Mouse (Mus musculus) adipocyte (in vitro differentiated cells): Measurements from ENCODE around the gene Gm10842.
A peak's percentile ranks its signal among the peaks of the same experiment; 100 is the strongest.

Experiments used
- DNase-seq: peaks from one replicate; pipeline ENCODE4 v3.0.0-alpha.2; 2016; ENCODE audit warnings: low spot score

Gm10842 gene

DNA sequence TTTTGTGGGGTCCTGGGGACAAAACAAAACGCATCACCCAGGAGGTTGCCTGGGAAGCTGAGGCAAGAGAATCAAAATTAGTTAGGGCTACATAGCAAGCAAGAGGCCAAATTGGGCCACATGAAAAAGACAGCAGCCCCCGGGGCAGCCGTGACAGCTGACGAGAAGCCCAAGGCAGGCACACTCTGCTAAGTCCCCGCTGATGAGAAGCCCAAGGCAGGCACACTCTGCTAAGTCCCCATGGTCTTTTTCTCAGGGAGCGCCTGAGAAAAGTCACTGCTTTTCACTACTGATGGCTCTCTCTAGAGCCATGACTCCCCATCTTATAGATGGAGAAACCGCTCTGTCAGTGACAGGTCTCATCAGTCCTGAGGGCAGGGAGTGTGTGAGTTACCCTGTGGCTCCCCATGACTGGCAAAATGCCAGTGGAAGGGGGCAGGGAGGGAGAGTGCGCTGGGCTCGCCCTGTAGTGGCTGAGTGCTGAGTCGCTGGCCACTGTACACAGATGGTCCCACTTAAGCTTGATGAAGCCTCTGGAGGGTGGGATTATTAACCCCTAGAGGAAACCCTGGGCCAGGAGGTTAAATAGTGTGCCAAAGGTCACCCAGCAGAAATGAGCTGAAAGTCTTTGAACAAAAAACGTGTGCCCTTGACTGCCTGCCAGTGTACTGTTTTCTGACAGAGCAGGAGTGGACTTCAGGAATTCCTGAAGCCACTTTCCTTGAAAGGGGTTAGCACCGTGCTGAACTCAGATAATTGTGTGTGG lies 6.6 kb downstream of the Gm10842 start:
- peak; percentile 20 for DNase-seq

- DNase-seq: no peak
Observed at GRCm38 (mm10) chr11:105155915-105156314, 9.2 kb downstream of the Gm10842 start.

DNA sequence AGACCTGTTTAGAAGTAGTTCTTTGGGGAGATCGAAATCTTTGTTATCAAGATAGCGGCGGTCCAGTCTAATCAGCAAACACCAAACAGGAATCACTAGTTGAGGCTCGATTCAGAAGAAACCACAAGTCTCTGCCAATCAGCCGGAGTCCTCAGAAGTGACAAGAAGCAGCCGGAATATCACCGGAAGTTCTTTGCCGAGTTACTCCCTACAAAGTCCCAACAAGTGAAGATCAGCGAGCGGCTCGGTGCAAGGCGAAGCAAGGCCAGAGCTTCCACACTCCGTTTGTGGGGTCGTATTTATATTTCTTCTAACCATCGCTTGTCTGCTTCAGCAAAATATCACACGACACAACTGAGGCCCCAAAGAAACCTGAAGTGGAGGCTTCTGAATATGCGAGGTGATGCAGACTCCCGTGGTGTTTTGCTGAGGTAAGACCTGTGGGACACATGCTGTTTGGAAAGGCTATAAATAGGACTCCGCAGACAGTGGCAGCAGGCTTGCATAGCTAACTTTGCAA lies 10.1 kb downstream of the Gm10842 start:
- no peak for DNase-seq

GRCm38 (mm10) chr11:105158047-105158446 lies 11.4 kb downstream of the Gm10842 start:
- no peak for DNase-seq

DNA sequence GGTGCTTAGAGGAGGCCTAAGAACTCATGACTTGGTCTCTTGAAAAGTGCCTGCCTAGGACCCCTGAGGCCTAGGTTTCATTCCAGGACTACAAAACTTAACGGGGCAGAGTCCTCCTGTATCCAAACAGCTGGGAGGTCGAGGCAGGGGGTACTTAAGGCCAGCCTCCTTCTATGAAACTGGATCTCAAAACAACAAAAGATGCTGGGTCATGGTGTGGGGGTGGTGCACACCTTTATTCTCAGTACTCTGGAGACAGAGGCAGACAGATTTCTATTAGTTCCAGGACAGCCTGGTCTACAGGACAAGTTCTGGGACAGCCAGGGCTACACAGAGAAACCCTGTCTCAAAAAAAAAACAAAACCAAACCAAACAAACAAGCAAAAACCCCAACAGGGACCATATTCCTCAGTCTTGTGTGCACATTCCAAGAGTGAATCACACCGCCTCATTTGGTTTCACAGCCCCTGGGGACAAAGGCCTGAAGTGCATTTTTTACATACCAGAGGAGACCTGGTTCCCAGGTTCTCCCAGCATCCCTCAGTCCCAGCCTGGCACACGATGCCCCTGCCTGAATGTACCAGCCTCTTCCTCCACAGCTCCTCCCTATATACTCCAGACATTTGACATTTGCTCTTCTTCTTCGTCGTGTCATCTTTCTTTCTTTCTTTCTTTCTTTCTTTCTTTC lies 13.1 kb downstream of the Gm10842 start:
- DNase-seq: no peak

DNA sequence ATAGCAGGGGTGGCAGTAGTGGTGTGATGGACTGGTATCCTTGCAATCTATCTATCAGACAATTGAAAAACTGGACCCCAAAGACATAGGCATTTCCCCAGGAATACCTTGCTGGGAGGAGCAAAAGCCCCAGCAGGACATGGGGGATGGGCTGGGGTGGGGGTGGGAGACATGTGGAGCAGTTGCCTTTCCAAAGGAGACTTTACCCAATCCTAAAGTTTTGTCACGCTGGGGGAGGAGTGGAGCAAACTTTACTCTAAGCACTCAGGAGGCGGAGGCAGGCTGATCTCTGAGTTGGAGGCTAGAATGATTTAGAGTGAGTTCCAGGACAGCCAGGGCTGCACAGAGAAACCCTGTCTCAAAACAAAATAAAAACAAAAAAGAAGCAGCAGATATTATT lies 14.7 kb downstream of the Gm10842 start:
- no peak for DNase-seq

GRCm38 (mm10) chr11:105164516-105165510 lies 18.1 kb downstream of the Gm10842 start:
- DNase-seq: no peak

GRCm38 (mm10) chr11:105166780-105167179 lies 20.1 kb downstream of the Gm10842 start:
- no peak for DNase-seq

GRCm38 (mm10) chr11:105178516-105178915 lies 31.8 kb downstream of the Gm10842 start, which contains the start of gene Tlk2:
Tlk2 (plus strand) TSS chr11:105178807.
- peak; percentile 32 for DNase-seq

DNA sequence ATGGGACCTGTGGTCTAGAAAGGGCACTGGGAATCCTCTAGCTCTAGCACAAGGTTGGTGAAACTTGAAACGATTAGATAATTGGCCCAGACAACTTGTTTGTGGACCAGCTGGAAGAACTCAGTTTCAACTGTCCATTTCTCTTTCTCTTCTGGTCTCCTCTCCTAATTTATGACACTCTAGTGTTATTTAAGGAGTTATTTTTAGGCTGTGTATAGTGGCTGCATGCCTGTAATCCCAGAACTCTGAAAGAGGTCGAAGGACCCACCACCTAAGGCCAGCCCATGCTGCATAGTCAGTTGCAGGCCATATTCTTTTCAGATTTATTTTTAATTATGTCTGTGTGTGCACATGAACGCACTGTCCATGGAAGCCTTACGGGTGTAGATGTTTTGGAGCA lies 32.8 kb downstream of the Gm10842 start:
- peak; percentile 43 for DNase-seq

- DNase-seq: peak; percentile 65
Observed at GRCm38 (mm10) chr11:105180471-105181091, 33.9 kb downstream of the Gm10842 start.

DNA sequence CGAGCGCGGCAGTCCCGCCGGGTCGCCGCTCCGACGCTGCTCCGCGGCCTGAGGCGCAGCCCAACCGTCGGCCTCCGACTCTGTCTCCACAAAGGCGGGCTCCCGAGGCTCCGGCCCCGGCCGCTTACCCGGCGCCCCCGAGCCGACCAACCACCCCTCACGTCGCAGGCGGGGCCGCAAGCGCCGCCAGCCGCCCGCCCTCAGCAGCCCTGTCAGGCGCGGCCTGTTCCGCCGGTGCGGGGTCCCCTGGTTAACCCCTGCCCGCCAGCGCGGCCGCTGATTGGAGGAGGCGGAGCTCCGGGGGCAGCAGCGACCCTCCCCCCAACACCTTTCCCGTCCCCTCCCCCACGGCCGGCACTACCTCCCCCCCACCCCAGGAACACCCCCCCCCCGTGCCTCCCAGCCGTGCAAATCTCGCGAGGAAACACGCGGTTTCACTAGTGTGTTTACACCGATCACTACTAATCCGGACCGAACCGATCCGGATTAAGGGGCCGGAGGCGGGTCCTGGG lies 34.5 kb downstream of the Gm10842 start:
- peak; percentile 93 for DNase-seq

- DNase-seq: no peak
Observed at GRCm38 (mm10) chr11:105181689-105182460, 35.2 kb downstream of the Gm10842 start.

- peak; percentile 62 for DNase-seq
Observed at GRCm38 (mm10) chr11:105182461-105182855, 35.8 kb downstream of the Gm10842 start.

- no peak for DNase-seq
Observed at GRCm38 (mm10) chr11:105184678-105185077, 38.0 kb downstream of the Gm10842 start.

- DNase-seq: no peak
Observed at GRCm38 (mm10) chr11:105192186-105192585, 45.5 kb downstream of the Gm10842 start.
